Mouse (Mus musculus) hematopoietic stem cell, adult 5-6 weeks (primary cell): ENCODE results near the gene Zfp574. TPM values are rescaled to one million over a fixed set of nuclear protein-coding genes. Genes with fewer than 3 reads are reported as not detected.

Experiments used
- total RNA-seq: library from RNA; stranded (forward); fragments of 172-1452, 232-1000 nt; gene quantifications from 2 replicates; pipeline ENCODE4 v1.2.3, GENCODE M21; 2017

Zfp574 gene
- total RNA-seq, 1 experiment from 2014 or later = 6.6 TPM

Other genes starting within 250 kb of the Zfp574 start
- gene Gm9844, start 210.4 kb upstream of the Zfp574 start, total RNA-seq = 12.6 and 24.0 TPM in 2 replicates
- not detected in 2 replicates for gene Lypd4, start 202.6 kb upstream of the Zfp574 start, total RNA-seq
- gene Dmrtc2, start 202.5 kb upstream of the Zfp574 start, total RNA-seq = not detected in 2 replicates
- 672 and 1,863 TPM in 2 replicates for gene Rps19, start 188.2 kb upstream of the Zfp574 start, total RNA-seq
- gene Cd79a, start 175.2 kb upstream of the Zfp574 start, total RNA-seq = 0.44 TPM in 1 of 2 replicates, not detected in the other
- 55.2 and 97.4 TPM in 2 replicates for gene Arhgef1, start 169.7 kb upstream of the Zfp574 start, total RNA-seq
- not detected in 2 replicates for gene Gm4881, start 128.1 kb upstream of the Zfp574 start, total RNA-seq
- 77.1 and 120 TPM in 2 replicates for gene Rabac1, start 99.8 kb upstream of the Zfp574 start, total RNA-seq
- gene Atp1a3, start 66.6 kb upstream of the Zfp574 start, total RNA-seq = 7.7 and 9.9 TPM in 2 replicates
- 11.4 and 36.2 TPM in 2 replicates for gene Grik5, start 221 bp upstream of the Zfp574 start, total RNA-seq
- 3.5 and 7.6 TPM in 2 replicates for gene Pou2f2, start 107.2 kb downstream of the Zfp574 start, total RNA-seq
- gene Dedd2, start 148.0 kb downstream of the Zfp574 start, total RNA-seq = 24.3 and 24.9 TPM in 2 replicates
- gene Zfp526, start 148.9 kb downstream of the Zfp574 start, total RNA-seq = 5.3 and 8.0 TPM in 2 replicates
- gene Gsk3a, start 165.3 kb downstream of the Zfp574 start, total RNA-seq = 47.0 and 66.5 TPM in 2 replicates
- 14.1 and 17.3 TPM in 2 replicates for gene Erf, start 178.2 kb downstream of the Zfp574 start, total RNA-seq
- 39.1 and 39.4 TPM in 2 replicates for gene Cic, start 195.1 kb downstream of the Zfp574 start, total RNA-seq
- gene Pafah1b3, start 225.4 kb downstream of the Zfp574 start, total RNA-seq = 20.8 and 37.0 TPM in 2 replicates
- not detected in 2 replicates for gene Prr19, start 228.8 kb downstream of the Zfp574 start, total RNA-seq
- gene Tmem145, start 233.5 kb downstream of the Zfp574 start, total RNA-seq = not detected in 2 replicates
- gene Megf8, start 244.6 kb downstream of the Zfp574 start, total RNA-seq = 4.8 and 5.3 TPM in 2 replicates